Mouse (Mus musculus) heart, postnatal 10 days (tissue): ENCODE measurements around the gene Olfm3. TPM values are rescaled to one million over a fixed set of nuclear protein-coding genes. Genes with fewer than 3 reads are reported as not detected.

ENCODE experiments used
- DNase-seq, 2 experiments: peaks; one replicate each; pipeline ENCODE4 v3.0.0; 2021
- intact Hi-C: fragments of 180-260 bp; cut with DNase I; formaldehyde crosslinking; loops from one replicate; pipeline ENCODE4 v1.15.1; 2025
- total RNA-seq, 2 experiments: library from RNA; stranded (reverse); gene quantifications; 2 replicates each; pipeline ENCODE4 v1.2.3; 2021

Gene Olfm3
- total RNA-seq, 2 experiments from 2014 or later, result not detected

- DNase-seq, result no peak
- intact Hi-C loops, result no loop called here
Observed at GRCm38 (mm10) chr3:115080428-115081181, 176.7 kb downstream of the Olfm3 start.

GRCm38 (mm10) chr3:115081371-115081770 lies 177.5 kb downstream of the Olfm3 start:
- intact Hi-C loops, result no loop called here
- DNase-seq, result no peak

- no peak for DNase-seq
- intact Hi-C loops, result no loop called here
Observed at GRCm38 (mm10) chr3:115082947-115083346, 179.1 kb downstream of the Olfm3 start.

- DNase-seq, result no peak
- intact Hi-C loops, result no loop called here
Observed at GRCm38 (mm10) chr3:115088281-115088680, 184.4 kb downstream of the Olfm3 start.

GRCm38 (mm10) chr3:115090670-115091069 lies 186.8 kb downstream of the Olfm3 start:
- no peak for DNase-seq
- intact Hi-C loops, result no loop called here

- no peak for DNase-seq
- intact Hi-C loops, result no loop called here
Observed at GRCm38 (mm10) chr3:115095496-115095895, 191.6 kb downstream of the Olfm3 start.

- intact Hi-C loops, result no loop called here
- DNase-seq, result no peak
Observed at GRCm38 (mm10) chr3:115099590-115099989, 195.7 kb downstream of the Olfm3 start.

- intact Hi-C loops, result no loop called here
- DNase-seq, result no peak
Observed at GRCm38 (mm10) chr3:115104155-115104801, 200.4 kb downstream of the Olfm3 start.

- intact Hi-C loops, result no loop called here
- no peak for DNase-seq
Observed at GRCm38 (mm10) chr3:115104802-115105493, 201.1 kb downstream of the Olfm3 start.

GRCm38 (mm10) chr3:115145722-115146121 lies 241.8 kb downstream of the Olfm3 start:
- intact Hi-C loops, result no loop called here

GRCm38 (mm10) chr3:115146244-115146643 lies 242.4 kb downstream of the Olfm3 start:
- intact Hi-C loops, result no loop called here

More at GRCm38 (mm10) chr3:115145722-115146121, 241.8 kb downstream of the Olfm3 start:
- DNase-seq, result no peak

GRCm38 (mm10) chr3:115158903-115159473 lies 255.1 kb downstream of the Olfm3 start:
- DNase-seq, result no peak
- intact Hi-C loops, result no loop called here

More at GRCm38 (mm10) chr3:115146244-115146643, 242.4 kb downstream of the Olfm3 start:
- DNase-seq, result no peak

GRCm38 (mm10) chr3:115174625-115175024 lies 270.7 kb downstream of the Olfm3 start:
- intact Hi-C loops, result no loop called here

More at GRCm38 (mm10) chr3:115174625-115175024, 270.7 kb downstream of the Olfm3 start:
- DNase-seq, result no peak
